1 mouse cellular context compared by ENCODE assay signal in the genomic region with DNA sequence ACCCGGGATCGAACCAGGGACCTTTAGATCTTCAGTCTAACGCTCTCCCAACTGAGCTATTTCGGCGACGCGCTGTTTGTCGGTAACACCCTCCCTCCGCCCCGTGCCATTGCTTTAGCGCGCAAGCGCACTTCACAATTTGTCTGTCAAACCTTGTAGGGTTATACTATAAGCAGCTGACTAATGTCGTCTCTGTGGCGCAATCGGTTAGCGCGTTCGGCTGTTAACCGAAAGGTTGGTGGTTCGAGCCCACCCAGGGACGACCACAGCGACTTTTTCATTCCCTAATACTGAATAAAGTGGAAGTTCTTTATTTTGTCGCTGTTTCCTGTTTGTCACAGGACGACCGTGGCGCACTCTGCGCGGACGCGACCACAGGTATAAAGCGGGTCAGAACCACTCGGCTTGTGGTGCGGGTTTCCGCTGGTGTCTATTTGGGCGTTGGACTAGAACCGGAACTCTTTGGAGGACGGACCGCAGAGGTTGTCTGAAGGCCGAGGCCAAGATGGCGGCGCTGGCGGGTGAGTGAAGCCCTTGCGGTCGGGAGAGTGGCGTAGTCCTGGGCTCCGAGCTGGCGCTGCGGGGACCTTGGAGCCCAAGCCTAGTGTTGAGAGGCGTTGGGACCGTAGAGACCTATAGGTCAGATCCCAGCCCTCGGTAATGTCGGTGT.
TF ChIP-seq lines count a peak whose summit lies in the region.

Gene Ndufs7, plus strand, starts transcription at position 151 of the 670 bp plus-strand sequence.

TF ChIP-seq in MEL, 35 proteins besides CTCF, POLR2A, EP300 and RAD21 (continued from another document):
- TF ChIP-seq KAT2A (conservative IDR thresholded peaks at IDR 0.05; ENCODE audit: low read depth, low read length), result peak; percentile 70
TF ChIP-seq in MEL: peak in this region for 12.
